Mouse (Mus musculus) spleen, adult 12 weeks (tissue): ENCODE measurements at regions not wholly inside any gene's neighbourhood (a gene's known extent, or its start where the extent isn't known, plus 50 kb on each side); places are given as distances from the start of the nearest gene placed in this dataset.
"Not testable (repeated sequence)": the region's sequence is repeated elsewhere in the genome, so short reads cannot be mapped to it uniquely, and the experiment has no call there.

ENCODE experiments used
- DNase-seq: peaks from one replicate; pipeline ENCODE4 v3.0.0; 2022; ENCODE audit warnings: low spot score

DNA sequence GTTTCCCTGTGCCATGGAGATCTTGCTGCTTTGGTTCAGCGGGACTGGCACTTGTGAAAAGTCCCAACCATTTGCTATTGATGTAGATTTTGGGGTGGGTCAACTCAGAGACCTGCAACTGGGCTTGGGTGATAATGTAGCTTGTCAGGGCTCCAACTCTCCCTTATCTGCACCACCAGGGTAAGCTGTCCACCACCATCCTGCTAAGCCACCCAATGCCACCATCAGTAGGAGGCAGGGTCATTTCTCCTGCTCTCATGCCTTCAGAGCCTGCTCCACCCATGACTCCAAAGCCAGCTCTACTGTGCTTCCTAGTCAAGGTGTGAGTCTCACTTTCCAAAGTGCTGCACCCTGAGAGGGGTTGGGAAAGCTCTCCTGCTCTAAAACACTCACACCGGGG is 776.2 kb downstream of the Diaph2 start:
- no peak for DNase-seq

DNA sequence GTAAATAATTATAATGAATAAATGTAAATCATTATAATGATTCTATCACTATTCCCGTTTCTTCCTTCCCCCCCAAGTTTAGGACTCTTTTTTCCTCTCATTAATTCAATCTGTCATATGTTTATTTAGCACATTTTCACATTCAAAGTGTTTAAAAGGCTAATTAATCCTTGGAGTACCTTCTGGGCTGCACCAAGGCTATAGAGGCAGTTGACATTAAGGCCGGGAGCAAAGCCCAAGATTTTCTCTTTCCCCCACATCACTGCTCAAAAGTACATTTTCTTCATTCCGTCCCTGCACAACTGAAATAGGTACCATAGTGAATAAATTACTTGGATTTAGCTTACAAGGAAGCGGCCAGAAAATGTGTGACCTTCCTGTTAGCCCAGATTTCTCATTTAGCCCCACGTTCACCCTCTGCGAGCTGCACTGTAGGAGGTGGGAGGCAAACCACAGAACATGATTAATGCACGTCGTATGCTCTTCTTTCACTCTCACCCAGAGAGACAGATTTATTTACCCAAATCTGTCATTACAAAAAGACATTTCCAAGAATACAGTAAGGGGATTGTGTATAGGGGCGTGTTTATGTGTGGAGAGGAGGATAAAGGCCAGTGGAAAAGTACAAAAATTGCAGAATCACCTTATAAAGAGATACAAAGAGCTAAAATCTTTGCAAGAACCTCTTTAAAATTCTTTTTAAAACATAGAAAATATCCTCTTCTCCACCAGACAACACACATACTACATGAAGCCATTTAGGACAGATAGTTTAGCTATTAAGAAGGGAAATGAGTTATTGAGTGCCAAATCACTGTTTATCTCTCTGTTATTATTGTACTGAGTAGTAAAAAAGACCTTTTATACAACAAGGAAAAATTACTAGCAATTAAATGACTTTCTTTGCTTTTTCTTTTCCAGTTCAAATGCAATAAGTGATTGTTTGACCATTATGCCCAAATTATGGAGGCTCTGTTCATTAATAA is 783.9 kb downstream of the Diaph2 start:
- DNase-seq, result no peak

DNA sequence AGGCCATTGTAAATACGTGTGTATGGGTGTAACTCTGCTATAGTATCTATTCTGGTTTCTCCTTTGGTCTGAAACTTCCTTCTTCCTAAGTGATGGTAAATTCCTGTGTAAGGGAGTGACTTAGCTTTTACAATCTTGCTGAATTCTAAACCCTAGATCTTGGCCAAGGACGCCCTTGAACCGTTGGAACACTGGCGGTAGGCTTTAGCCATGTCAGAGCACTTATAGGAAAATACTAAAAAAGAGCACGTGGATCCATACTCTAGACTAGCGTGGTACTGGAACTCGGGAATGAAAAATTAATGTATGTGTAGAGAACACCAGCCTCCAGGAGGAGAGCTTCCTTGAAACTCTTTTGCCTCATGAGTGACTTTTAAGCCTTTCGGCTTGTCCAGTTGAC is 789.2 kb downstream of the Diaph2 start:
- DNase-seq, result not testable (repeated sequence)

DNA sequence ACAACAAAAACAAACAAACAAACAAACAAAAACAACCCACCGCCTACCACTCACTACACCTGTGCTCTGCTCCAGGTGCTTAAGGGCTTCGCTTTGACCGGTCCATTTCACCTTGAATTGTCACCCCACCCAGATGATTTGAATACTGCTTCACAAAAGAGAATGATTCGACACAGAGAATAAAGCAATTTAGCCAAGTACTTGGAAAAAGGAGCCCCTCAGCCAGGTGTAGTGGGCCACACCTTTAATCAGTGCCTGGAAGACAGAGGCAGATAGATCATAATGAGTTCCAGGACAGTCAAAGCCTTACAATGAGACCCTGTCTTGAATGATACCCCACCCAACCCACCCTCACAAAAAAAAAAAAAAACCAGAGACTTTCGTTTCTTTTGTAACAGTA is 798.5 kb downstream of the Diaph2 start:
- DNase-seq, result no peak

DNA sequence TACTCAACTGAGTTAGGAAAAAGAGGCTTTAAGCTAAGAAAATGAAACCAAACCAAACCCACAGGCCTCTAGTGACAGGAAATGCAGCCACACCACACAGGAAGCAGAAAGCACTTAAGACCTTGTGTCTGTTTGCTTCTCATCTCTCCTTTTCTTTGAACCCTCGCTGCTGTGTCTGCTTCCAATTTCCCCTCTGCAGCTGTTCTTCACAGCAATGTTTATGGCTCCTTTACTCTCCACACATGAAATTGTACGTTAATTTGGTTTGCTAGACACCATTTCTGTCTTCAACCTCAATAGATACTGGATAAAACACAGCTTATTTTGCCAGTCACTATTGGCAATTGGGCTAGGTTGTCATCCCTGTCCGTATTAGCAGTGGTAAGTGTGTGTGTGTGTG is 799.7 kb downstream of the Diaph2 start:
- DNase-seq, result peak; percentile 2

DNA sequence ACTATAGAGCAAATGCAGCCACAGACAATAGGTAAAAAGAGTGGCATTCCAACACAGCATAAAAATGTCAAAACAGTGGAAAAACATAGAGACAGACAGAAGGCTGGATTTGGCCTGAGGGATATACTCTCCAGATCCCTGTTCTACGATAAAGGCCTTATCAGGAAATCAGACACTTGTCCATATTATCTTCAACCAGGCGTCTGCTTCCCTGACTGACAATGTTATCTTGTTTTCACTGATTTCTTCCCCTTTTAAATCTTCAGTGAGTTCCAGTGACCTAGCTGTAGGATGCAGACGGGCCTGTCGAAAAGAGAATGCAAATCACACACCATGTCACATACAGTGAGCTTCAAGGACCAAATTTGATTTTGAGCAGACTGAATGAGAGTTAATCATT is 800.4 kb downstream of the Diaph2 start:
- DNase-seq, result no peak

DNA sequence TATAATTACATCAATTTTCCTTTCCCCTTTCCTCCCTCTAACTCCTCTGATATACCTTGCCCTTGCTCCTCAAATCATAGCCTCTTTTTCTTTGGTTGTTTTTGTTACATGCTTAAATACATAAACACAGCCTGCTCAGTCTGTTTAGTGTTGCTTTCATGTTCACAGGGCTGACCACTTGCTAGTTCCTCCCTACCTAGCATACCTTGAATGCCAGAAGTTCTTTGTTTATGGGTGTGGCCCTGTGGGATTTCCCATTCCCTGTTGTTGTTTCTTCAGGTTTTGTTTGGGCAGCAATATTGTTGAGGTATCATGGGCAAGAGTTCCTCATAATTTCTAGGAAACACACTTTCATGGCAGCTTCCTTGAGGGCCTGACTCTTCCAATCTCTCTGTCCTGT is 807.7 kb downstream of the Diaph2 start:
- DNase-seq, result no peak

DNA sequence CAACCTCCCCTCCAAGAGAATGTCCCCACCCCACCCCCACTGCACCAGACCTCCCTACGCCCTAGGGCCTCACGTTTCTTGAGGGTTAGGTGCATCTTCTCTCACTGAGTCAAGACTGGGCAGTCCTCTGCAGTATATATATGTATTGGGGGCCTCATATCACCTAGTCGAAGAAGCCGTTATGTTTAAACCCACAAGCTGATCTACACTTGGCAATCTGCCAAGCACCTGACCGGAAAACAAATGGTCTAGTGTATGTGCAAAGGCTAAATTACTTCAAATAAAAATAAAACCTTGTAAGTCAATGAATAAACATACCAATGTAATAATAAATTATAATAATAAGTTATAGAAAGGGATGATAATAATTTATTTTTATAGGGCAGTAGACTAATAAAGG is 828.2 kb downstream of the Diaph2 start:
- no peak for DNase-seq

DNA sequence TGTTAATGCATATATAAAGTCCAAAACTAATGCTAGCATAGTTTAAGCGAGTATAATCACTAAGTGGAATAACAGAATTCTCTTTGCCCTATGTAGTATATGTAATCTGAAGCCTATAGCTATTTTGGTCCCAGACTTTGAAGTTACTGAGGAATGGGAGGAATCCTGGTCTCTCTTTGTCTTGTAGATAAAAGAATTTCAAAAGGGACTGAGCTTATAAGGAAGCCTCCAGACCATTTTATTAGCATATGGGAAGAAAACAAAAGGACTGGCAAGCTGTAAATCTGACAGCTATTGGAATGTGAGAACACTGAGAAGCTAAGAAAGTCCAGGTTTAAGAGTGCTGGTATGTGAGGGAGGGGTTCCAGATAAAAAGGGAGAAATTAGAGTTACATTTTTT is 847.1 kb downstream of the Diaph2 start:
- DNase-seq, result no peak

DNA sequence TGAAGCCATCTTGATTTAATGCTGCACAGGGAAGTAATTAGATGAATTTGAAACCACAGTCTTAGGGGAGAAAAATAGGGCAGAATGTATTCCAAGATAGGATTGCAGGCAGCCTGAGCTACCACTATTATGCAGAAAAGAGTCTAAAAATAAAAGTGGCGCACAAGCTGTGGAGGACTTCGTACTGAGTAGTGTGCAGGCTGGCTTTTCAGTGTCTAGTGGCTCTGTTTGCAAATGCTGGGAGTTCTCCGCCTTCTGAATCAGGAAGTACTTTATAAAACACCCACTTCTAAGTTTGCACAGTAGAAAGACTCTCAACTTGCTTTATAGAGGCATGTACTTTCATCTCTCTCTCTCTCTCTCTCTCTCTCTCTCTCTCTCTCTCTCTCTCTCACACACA is 852.4 kb downstream of the Diaph2 start:
- DNase-seq, result no peak

DNA sequence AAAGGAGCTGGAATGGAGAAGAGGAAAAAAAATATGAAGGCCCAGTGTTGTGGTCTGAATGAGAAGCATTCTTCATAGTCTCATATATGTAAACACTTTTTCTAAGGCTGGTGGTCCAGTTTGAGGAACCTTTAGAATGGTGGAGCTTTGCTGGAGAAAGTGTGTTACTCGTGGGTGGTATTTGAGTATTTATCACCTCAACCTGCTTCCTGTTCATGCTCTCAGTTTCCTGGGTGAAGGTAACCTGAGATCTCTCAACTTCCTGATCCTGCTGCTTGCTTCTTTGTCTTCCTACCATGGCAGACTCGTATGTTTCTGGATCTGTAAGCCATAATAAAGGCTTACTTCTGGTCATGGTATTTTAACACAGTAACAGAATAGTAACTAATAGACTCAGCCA is 889.0 kb downstream of the Diaph2 start:
- DNase-seq, result no peak

DNA sequence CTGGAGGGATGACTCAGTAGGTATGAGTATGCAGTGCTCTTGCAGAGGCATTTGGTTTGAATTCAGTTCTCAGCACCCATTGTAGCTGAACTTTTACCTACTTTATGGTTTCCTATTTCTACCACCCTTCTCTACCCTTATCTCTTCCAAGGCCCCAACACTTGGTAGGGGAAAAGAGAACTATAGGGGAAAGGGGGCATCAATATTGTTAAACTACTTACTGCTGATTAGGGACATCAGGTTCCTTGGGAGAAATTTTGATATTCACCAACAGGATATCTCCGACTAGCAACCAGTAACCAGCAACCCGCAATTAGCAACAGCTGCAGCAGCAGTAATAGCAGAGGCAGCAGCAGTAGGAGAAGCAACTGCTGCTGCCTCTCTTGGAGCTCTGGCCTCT is 906.3 kb downstream of the Diaph2 start:
- DNase-seq, result no peak

DNA sequence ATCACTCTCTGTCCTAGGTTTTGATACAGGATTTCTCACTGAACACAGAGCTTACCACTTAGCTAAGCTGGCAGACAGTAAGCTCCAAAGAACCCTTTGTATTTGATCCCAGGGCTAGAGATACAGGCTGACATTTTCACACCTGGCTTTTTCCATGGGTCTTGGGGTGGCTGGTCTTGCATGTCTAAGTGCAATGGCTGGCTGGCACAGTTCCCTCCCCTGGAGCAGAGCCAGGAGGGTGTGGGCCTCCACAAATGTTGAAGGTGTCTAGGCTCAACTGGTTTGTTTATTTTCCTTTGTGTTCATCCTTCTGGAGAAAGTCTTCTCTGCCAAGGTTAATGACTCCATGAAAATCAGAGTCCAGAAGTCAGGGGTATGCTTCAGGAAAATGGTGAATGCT is 934.8 kb downstream of the Diaph2 start:
- no peak for DNase-seq

DNA sequence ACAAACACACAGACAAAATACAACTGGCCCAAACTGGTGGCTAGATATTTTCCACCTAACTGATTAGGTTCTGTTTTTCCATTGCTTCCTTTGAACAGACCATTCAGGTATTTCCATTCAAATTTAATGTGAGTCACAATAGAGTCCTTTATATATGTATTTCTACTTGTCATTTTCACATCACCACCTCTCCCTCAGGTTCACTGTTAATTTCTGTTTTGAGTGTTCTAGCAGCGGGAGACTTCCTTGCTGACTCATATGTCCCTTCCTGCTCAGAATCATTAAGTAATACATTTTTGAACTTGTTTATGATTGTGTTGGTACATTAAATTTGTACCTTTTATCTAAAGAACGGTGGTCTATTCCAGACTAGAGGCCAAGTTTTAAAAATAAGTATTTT is 959.4 kb downstream of the Diaph2 start:
- DNase-seq, result no peak

DNA sequence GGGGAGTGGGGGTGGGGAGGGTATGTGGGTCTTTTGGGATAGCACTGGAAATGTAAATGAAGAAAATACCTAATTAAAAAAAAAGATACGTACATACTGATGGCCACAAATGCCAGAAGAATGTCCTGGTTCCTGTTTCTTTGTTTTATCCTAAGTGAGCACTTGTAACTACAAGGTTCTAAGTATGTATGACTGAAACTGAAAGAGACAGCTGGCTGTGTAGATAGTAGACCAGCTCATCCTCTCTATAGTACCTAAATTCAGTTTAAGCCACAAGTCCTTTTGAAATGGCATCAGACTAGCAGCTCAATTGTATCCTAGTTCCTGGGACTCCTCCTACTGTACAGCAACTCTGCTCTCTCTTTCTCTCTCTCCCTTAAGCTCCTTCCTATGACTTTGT is 994.6 kb downstream of the Diaph2 start:
- not testable (repeated sequence) for DNase-seq
